Mouse (Mus musculus) left cerebral cortex, adult 2 months (tissue): ENCODE results near the gene Sult3a1. TPM values are rescaled to one million over a fixed set of nuclear protein-coding genes. Genes with fewer than 3 reads are reported as not detected.
A peak's percentile ranks its signal among the peaks of the same experiment; 100 is the strongest.
"Not testable (repeated sequence)": the region's sequence is repeated elsewhere in the genome, so short reads cannot be mapped to it uniquely, and the experiment has no call there.

Source experiments
- DNase-seq, 2 experiments: peaks; one replicate each; pipeline ENCODE4 v3.0.0; 2021 to 2022; ENCODE audit warnings: low spot score in 2 of 2, mixed read lengths in 1 of 2; ENCODE audit errors: extremely low spot score in 1 of 2
- H3K27ac ChIP-seq: fragments of 200-600 bp; 2 replicates; pipeline ENCODE4 v1.8.1; 2022
- H3K4me3 ChIP-seq: fragments of 200-600 bp; 2 replicates; pipeline ENCODE4 v1.8.1; 2022
- CTCF ChIP-seq: fragments of 200-600 bp; IDR thresholded peaks from 2 replicates; pipeline ENCODE4 v1.8.1; 2022; ENCODE audit warnings: antibody characterized with exemption, mild to moderate bottlenecking, moderate library complexity
- intact Hi-C: fragments of 180-260 bp; cut with DNase I; formaldehyde crosslinking; loops from one replicate; pipeline ENCODE4 v1.15.1; 2025
- long read RNA-seq, 2 experiments: library from polyadenylated mRNA; stranded (forward); transcript quantifications; one replicate each; pipeline ENCODE4 v2.0.0; 2021; ENCODE audit warnings: borderline mapping rate in 2 of 2
- total RNA-seq, 2 experiments: library from RNA; stranded (reverse); gene quantifications; 2 replicates each; pipeline ENCODE4 v1.2.3; 2021

Gene Sult3a1
- total RNA-seq, result not detected
- long read RNA-seq, experiment 1, result 0 reads
- long read RNA-seq, experiment 2, result 0 reads

- Histone ChIP-seq H3K4me3 (no peak within 1 kb of the TSS), H3K27ac (no peak within 1 kb of the TSS)
- intact Hi-C loops, result no loop called here
- DNase-seq, result no peak
- TF ChIP-seq CTCF, result no peak
Observed at GRCm38 (mm10) chr10:33857421-33857820, at the start of gene Sult3a1. Gene Sult3a1 (plus strand): TSS chr10:33857721.

GRCm38 (mm10) chr10:33811807-33812206 lies 45.7 kb upstream of the Sult3a1 start:
- no peak for DNase-seq
- Histone ChIP-seq H3K4me3 (no peak overlapping the region), H3K27ac (no peak overlapping the region)
- TF ChIP-seq CTCF, result no peak
- intact Hi-C loops, result no loop called here

GRCm38 (mm10) chr10:33814266-33814665 lies 43.3 kb upstream of the Sult3a1 start:
- no peak for DNase-seq
- no peak overlapping the region for H3K27ac ChIP-seq
- TF ChIP-seq CTCF, result no peak
- intact Hi-C loops, result no loop called here
- no peak overlapping the region for H3K4me3 ChIP-seq

- TF ChIP-seq CTCF, result no peak
- intact Hi-C loops, result no loop called here
- no peak for DNase-seq
- Histone ChIP-seq H3K27ac (no peak overlapping the region), H3K4me3 (no peak overlapping the region)
Observed at GRCm38 (mm10) chr10:33816923-33817322, 40.6 kb upstream of the Sult3a1 start.

- intact Hi-C loops, result no loop called here
- H3K4me3 ChIP-seq, result no peak overlapping the region
- no peak overlapping the region for H3K27ac ChIP-seq
- no peak for DNase-seq
- no peak for TF ChIP-seq CTCF
Observed at GRCm38 (mm10) chr10:33820892-33821291, 36.6 kb upstream of the Sult3a1 start.

GRCm38 (mm10) chr10:33865994-33866393 lies 8.5 kb downstream of the Sult3a1 start:
- H3K4me3 ChIP-seq, result no peak overlapping the region
- DNase-seq, result no peak
- TF ChIP-seq CTCF, result no peak
- no peak overlapping the region for H3K27ac ChIP-seq
- intact Hi-C loops, result no loop called here

- no peak for DNase-seq
- intact Hi-C loops, result no loop called here
- no peak overlapping the region for H3K27ac ChIP-seq
- TF ChIP-seq CTCF, result no peak
- no peak overlapping the region for H3K4me3 ChIP-seq
Observed at GRCm38 (mm10) chr10:33870441-33870840, 12.9 kb downstream of the Sult3a1 start.

- intact Hi-C loops, result no loop called here
- no peak overlapping the region for H3K27ac ChIP-seq
- no peak overlapping the region for H3K4me3 ChIP-seq
- no peak for DNase-seq
- TF ChIP-seq CTCF, result no peak
Observed at GRCm38 (mm10) chr10:33872672-33873398, 15.3 kb downstream of the Sult3a1 start.

GRCm38 (mm10) chr10:33882411-33882810 lies 24.9 kb downstream of the Sult3a1 start:
- intact Hi-C loops, H3K27ac ChIP-seq, H3K4me3 ChIP-seq, DNase-seq: not testable (repeated sequence)

- intact Hi-C loops, H3K4me3 ChIP-seq, H3K27ac ChIP-seq, DNase-seq: not testable (repeated sequence)
Observed at GRCm38 (mm10) chr10:33901520-33901919, 44.0 kb downstream of the Sult3a1 start.

GRCm38 (mm10) chr10:33904530-33905481 lies 47.3 kb downstream of the Sult3a1 start, which contains the start of gene Rsph4a:
Gene Rsph4a (plus strand): TSS chr10:33905111.
- Histone ChIP-seq H3K4me3 (peak within 1 kb of the TSS; percentile 50), H3K27ac (no peak within 1 kb of the TSS)
- peak; percentile 48 to 67 for DNase-seq
- intact Hi-C loops, result no loop called here
- no peak for TF ChIP-seq CTCF

GRCm38 (mm10) chr10:33905489-33905888 lies 48.0 kb downstream of the Sult3a1 start:
- DNase-seq, result no peak
- peak overlapping the region; percentile 50 for H3K4me3 ChIP-seq
- TF ChIP-seq CTCF, result no peak

More at GRCm38 (mm10) chr10:33905489-33905888, 48.0 kb downstream of the Sult3a1 start:
- intact Hi-C loops, result no loop called here
- no peak overlapping the region for H3K27ac ChIP-seq

Other genes with a start within 250 kb of the Sult3a1 start
- gene Clvs2, start 233.0 kb upstream of the Sult3a1 start, total RNA-seq, result 10 to 100 TPM; 63.0 to 66.6 TPM
- gene Sult3a2, start 71.0 kb upstream of the Sult3a1 start, total RNA-seq, result 1 to 10 TPM; 1.4 to 1.7 TPM
- 1 to 10 TPM; 2.8 to 3.1 TPM for gene Rsph4a, start 47.4 kb downstream of the Sult3a1 start, total RNA-seq
- gene Zup1, start 93.5 kb downstream of the Sult3a1 start, total RNA-seq, result 10 to 100 TPM; 16.0 to 17.6 TPM
- gene Rwdd1, start 161.9 kb downstream of the Sult3a1 start, total RNA-seq, result 10 to 100 TPM; 89.9 to 96.3 TPM
- gene Trappc3l, start 179.9 kb downstream of the Sult3a1 start, total RNA-seq, result under 1 TPM in 1 of 2 experiments, not detected in 1; 0.43 TPM
- gene Calhm4, start 186.6 kb downstream of the Sult3a1 start, total RNA-seq, result not detected
- gene Calhm5, start 238.8 kb downstream of the Sult3a1 start, total RNA-seq, result 1 to 10 TPM; 2.7 to 3.2 TPM